Mouse (Mus musculus) forebrain, embryonic 14.5 days (tissue): Measurements from ENCODE around the gene Lrrc49. TPM values are rescaled to one million over a fixed set of nuclear protein-coding genes. Genes with fewer than 3 reads are reported as not detected.

Experiments
- ATAC-seq: fragments of 200-750 bp; cut with Nextera tagmentation; 2 replicates; pipeline ENCODE4 v1.8.0; 2017; ENCODE audit warnings: mild to moderate bottlenecking, moderate library complexity
- DNase-seq: peaks from one replicate; pipeline ENCODE4 v3.0.0-alpha.2; 2015; ENCODE audit warnings: low spot score
- H3K27ac ChIP-seq: fragments of 300-500 bp; sonication (generic); 2 replicates; pipeline ENCODE4 v1.5.1; 2014; ENCODE audit warnings: low read depth, mild to moderate bottlenecking, control low read depth, low read length, moderate library complexity
- H3K27me3 ChIP-seq: fragments of 300-500 bp; sonication (generic); replicated peaks from 2 replicates; pipeline ENCODE4 v1.6.1; 2014; ENCODE audit warnings: low read length, control low read depth, mixed read lengths; ENCODE audit not compliant: control insufficient read depth, insufficient read depth
- H3K36me3 ChIP-seq: fragments of 300-500 bp; sonication (generic); 2 replicates; pipeline ENCODE4 v1.6.1; 2014; ENCODE audit warnings: low read length, control low read depth; ENCODE audit not compliant: control insufficient read depth, insufficient read depth
- H3K4me1 ChIP-seq: fragments of 300-500 bp; sonication (generic); 2 replicates; pipeline ENCODE4 v1.6.1; 2014; ENCODE audit warnings: antibody characterized with exemption, low read length, control low read depth; ENCODE audit not compliant: control insufficient read depth, insufficient read depth
- H3K4me2 ChIP-seq: fragments of 300-500 bp; sonication (generic); 2 replicates; pipeline ENCODE4 v1.6.1; 2014; ENCODE audit warnings: mild to moderate bottlenecking, control low read depth, low read length
- H3K4me3 ChIP-seq: fragments of 300-500 bp; sonication (generic); 2 replicates; pipeline ENCODE4 v1.5.1; 2014; ENCODE audit warnings: low read depth, low read length, control low read depth
- H3K9ac ChIP-seq: fragments of 300-500 bp; sonication (generic); 2 replicates; pipeline ENCODE4 v1.6.1; 2014; ENCODE audit warnings: mild to moderate bottlenecking, low read length, control low read depth, moderate library complexity
- H3K9me3 ChIP-seq: fragments of 300-500 bp; sonication (generic); replicated peaks from 2 replicates; pipeline ENCODE4 v1.6.1; 2016; ENCODE audit warnings: low read length, control low read depth, mixed read lengths; ENCODE audit not compliant: control insufficient read depth
- WGBS: fragments of 180-500 bp; shearing (Covaris S2); extraction: QIAGEN DNeasy Blood & Tissue Kit; methylation state at CpG from one replicate; pipeline ENCODE4 v1.1.7; 2014; 5-methylcytosine and 5-hydroxymethylcytosine counted together
- polyA plus RNA-seq: library from polyadenylated mRNA; unstranded; fragments of >200 nt; fragmentation: Nextera tagmentation; extraction: Ambion mirVana; gene quantifications from 2 replicates; pipeline ENCODE4 v1.2.1, GENCODE M21; 2014

The Lrrc49 gene
- polyA plus RNA-seq, 1 experiment from 2014 or later: 72.3 TPM

- Histone ChIP-seq H3K9ac (no peak overlapping the region), H3K36me3 (peaks cover 69% of the 10 kb centered on the region), H3K4me1 (no peaks in the 10 kb centered on the region), H3K27me3 (no peaks in the 10 kb centered on the region), H3K4me3 (no peak overlapping the region), H3K4me2 (no peak overlapping the region), H3K9me3 (no peaks in the 10 kb centered on the region), H3K27ac (no peak overlapping the region)
- WGBS: 88% methylated on average over 4 of the region's 4 CpGs
- no peak for DNase-seq
- no peak for ATAC-seq
Observed at GRCm38 (mm10) chr9:60600273-60600672, 87.7 kb downstream of the Lrrc49 start.

DNA sequence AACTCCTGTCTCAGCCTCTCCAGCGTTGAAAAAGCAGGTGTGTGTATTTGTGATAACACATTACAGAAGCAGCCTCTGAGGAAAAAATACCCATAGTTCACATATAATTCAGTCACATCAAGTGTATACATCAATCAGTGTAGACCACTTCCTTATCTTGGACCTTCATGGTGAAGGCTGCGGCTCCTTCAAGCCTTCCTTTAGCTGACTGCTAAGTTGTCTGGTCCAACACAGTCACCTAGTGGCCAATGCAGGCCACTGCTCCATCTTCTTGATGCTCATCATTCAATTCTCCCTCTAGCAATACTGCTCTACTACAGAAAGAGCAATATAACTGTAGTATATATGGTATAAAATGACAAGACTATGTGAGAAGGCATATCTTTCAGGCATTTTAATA, 88.5 kb downstream of the Lrrc49 start:
- no peak overlapping the region for H3K4me3 ChIP-seq
- WGBS: 78% methylated on average over 2 of the region's 2 CpGs
- no peaks in the 10 kb centered on the region for H3K9me3 ChIP-seq
- no peak overlapping the region for H3K27ac ChIP-seq
- H3K27me3 ChIP-seq: no peaks in the 10 kb centered on the region
- H3K36me3 ChIP-seq: peaks cover 70% of the 10 kb centered on the region
- H3K4me1 ChIP-seq: no peaks in the 10 kb centered on the region
- H3K9ac ChIP-seq: no peak overlapping the region
- DNase-seq (peak; percentile 57), ATAC-seq (no peak)
- no peak overlapping the region for H3K4me2 ChIP-seq

DNA sequence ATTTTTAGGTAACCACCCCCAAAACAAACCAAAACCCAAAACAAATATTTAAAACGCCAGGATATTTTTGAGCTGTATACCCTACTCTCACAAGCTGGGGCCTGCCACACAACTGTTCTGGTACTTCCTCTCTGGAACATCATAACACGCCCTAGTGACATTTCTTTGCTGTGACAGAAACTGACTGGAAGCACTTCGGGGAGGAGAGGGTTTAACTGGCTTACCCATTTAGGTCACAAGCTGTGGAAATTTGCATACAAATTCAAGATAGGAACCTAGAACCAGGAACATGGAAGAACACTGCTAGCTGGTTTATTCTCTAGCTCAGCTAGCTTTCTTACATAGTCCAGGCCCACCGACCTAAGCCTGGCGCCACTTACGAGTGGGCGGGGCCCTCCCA, 92.6 kb downstream of the Lrrc49 start:
- WGBS: 78% methylated on average over 7 of the region's 7 CpGs
- ATAC-seq (no peak), DNase-seq (no peak)

GRCm38 (mm10) chr9:60592974-60593373, 95.0 kb downstream of the Lrrc49 start:
- ATAC-seq (no peak), DNase-seq (no peak)
- no peak overlapping the region for H3K4me3 ChIP-seq
- no peak overlapping the region for H3K4me2 ChIP-seq
- no peak overlapping the region for H3K27ac ChIP-seq
- no peak overlapping the region for H3K9ac ChIP-seq
- no peaks in the 10 kb centered on the region for H3K4me1 ChIP-seq
- H3K27me3 ChIP-seq: no peaks in the 10 kb centered on the region
- WGBS: 90% methylated on average over 6 of the region's 6 CpGs
- 0 out of 2 replicates have a peak, but pooled peaks cover 2% of the 10 kb centered on the region for H3K9me3 ChIP-seq
- peaks cover 69% of the 10 kb centered on the region for H3K36me3 ChIP-seq

More for the DNA sequence above, 92.6 kb downstream of the Lrrc49 start:
- no peak overlapping the region for H3K9ac ChIP-seq
- H3K27ac ChIP-seq: no peak overlapping the region
- H3K4me2 ChIP-seq: no peak overlapping the region
- H3K4me3 ChIP-seq: no peak overlapping the region
- no peaks in the 10 kb centered on the region for H3K4me1 ChIP-seq
- H3K36me3 ChIP-seq: peaks cover 65% of the 10 kb centered on the region
- H3K27me3 ChIP-seq: no peaks in the 10 kb centered on the region
- 0 out of 2 replicates have a peak, but pooled peaks cover 2% of the 10 kb centered on the region for H3K9me3 ChIP-seq

GRCm38 (mm10) chr9:60592363-60592762, 95.6 kb downstream of the Lrrc49 start:
- WGBS: 89% methylated on average over 5 of the region's 5 CpGs
- ATAC-seq: no peak

DNA sequence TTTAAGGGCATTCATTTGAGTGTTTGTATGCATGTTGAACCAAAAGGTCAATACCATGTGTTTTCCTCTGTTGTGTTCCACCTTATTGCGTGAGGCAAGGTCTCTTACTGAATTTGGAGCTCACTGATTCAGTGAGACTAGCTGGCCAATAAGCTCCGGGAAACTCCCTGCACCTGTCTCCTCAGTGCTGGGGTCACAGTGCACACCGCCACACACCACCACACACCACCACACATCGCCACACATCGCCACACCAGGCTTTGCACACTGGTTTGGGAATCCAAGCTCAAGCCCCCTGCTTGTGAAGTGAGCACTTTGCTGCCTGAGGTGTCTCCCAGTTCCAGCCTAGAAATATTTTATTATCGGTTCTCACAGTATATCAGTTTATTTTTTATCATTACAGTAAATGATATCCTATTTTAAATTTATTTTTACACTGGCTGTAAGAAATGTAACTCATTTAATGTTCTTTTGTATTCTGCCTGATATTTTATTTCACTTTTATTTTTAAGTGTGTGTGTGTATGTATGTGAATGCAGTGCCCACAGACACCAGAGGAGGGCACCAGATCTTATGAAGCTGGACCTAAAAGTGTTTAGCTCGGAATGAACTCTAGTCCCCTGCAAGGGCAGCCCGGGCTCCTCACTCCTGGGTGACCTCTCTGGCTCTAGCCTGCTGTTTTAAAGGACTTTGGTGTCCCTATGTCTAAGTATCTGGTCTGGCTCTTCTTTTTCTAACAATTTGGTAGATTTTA, 96.9 kb downstream of the Lrrc49 start:
- DNase-seq (no peak), ATAC-seq (no peak)
- H3K27me3 ChIP-seq: no peaks in the 10 kb centered on the region
- H3K4me2 ChIP-seq: no peak overlapping the region
- peaks cover 72% of the 10 kb centered on the region for H3K36me3 ChIP-seq
- H3K9ac ChIP-seq: no peak overlapping the region
- H3K4me3 ChIP-seq: no peak overlapping the region
- 97% methylated on average over 8 of the region's 8 CpGs for WGBS
- no peak overlapping the region for H3K27ac ChIP-seq
- H3K4me1 ChIP-seq: no peaks in the 10 kb centered on the region
- H3K9me3 ChIP-seq: 0 out of 2 replicates have a peak, but pooled peaks cover 2% of the 10 kb centered on the region

More at GRCm38 (mm10) chr9:60592363-60592762, 95.6 kb downstream of the Lrrc49 start:
- Histone ChIP-seq H3K27me3 (no peaks in the 10 kb centered on the region), H3K4me2 (no peak overlapping the region), H3K9ac (no peak overlapping the region), H3K9me3 (0 out of 2 replicates have a peak, but pooled peaks cover 2% of the 10 kb centered on the region), H3K27ac (no peak overlapping the region), H3K4me3 (no peak overlapping the region), H3K36me3 (peaks cover 70% of the 10 kb centered on the region), H3K4me1 (no peaks in the 10 kb centered on the region)
- DNase-seq: no peak

DNA sequence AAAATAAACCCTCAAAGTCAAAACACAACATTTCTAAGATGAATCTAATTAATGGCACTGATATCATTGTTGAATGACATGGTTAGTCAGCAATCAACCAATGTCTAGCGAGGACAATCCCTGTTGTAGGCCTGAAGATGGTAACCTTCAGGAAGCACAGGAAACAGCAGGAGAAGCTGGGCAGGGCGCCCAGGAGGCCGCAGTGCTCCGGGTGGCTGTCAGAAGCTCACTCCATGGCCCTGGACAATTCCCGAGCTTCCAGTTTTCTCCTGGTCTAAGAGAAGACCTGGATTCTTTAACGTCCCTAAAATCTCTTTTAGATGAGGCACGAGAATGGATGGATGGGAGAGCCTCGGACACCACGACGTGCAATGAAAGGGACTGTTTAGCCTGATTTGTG, 99.0 kb downstream of the Lrrc49 start:
- Histone ChIP-seq H3K4me2 (no peak overlapping the region), H3K4me1 (no peaks in the 10 kb centered on the region), H3K9ac (no peak overlapping the region), H3K4me3 (no peak overlapping the region), H3K27ac (no peak overlapping the region), H3K36me3 (peaks cover 74% of the 10 kb centered on the region), H3K9me3 (0 out of 2 replicates have a peak, but pooled peaks cover 2% of the 10 kb centered on the region), H3K27me3 (no peaks in the 10 kb centered on the region)
- no peak for DNase-seq
- no peak for ATAC-seq
- WGBS: 92% methylated on average over 10 of the region's 10 CpGs

GRCm38 (mm10) chr9:60586920-60587319, 101.0 kb downstream of the Lrrc49 start:
- WGBS: 89% methylated on average over 3 of the region's 3 CpGs
- H3K9ac ChIP-seq: no peak overlapping the region
- ATAC-seq (no peak), DNase-seq (no peak)
- no peak overlapping the region for H3K4me2 ChIP-seq
- 0 out of 2 replicates have a peak, but pooled peaks cover 2% of the 10 kb centered on the region for H3K9me3 ChIP-seq
- H3K27me3 ChIP-seq: no peaks in the 10 kb centered on the region
- no peak overlapping the region for H3K4me3 ChIP-seq
- no peaks in the 10 kb centered on the region for H3K4me1 ChIP-seq
- H3K27ac ChIP-seq: no peak overlapping the region
- H3K36me3 ChIP-seq: peaks cover 62% of the 10 kb centered on the region

- no peak overlapping the region for H3K4me2 ChIP-seq
- H3K4me1 ChIP-seq: no peaks in the 10 kb centered on the region
- DNase-seq (no peak), ATAC-seq (no peak)
- H3K9ac ChIP-seq: no peak overlapping the region
- no peak overlapping the region for H3K4me3 ChIP-seq
- H3K27me3 ChIP-seq: no peaks in the 10 kb centered on the region
- H3K9me3 ChIP-seq: no peaks in the 10 kb centered on the region
- H3K27ac ChIP-seq: no peak overlapping the region
- 91% methylated on average over 5 of the region's 5 CpGs for WGBS
- H3K36me3 ChIP-seq: peaks cover 55% of the 10 kb centered on the region
Observed at GRCm38 (mm10) chr9:60585206-60585605, 102.8 kb downstream of the Lrrc49 start.
